Mouse (Mus musculus) embryonic facial prominence, embryonic 12.5 days (tissue): Measurements from ENCODE around the gene Abhd12b. TPM values are rescaled to one million over a fixed set of nuclear protein-coding genes. Genes with fewer than 3 reads are reported as not detected.

ENCODE experiments used
- polyA plus RNA-seq: library from polyadenylated mRNA; unstranded; fragments of >200 nt; fragmentation: Nextera tagmentation; extraction: Ambion mirVana; gene quantifications from 2 replicates; pipeline ENCODE4 v1.2.1, GENCODE M21; 2016

The Abhd12b gene
- polyA plus RNA-seq, 1 experiment from 2014 or later: 0.09 TPM

Other genes with a start within 250 kb of the Abhd12b start
- gene Sav1, start 167.1 kb upstream of the Abhd12b start, polyA plus RNA-seq: 11.9 and 12.9 TPM in 2 replicates
- 11.5 and 13.5 TPM in 2 replicates for gene Nin, start 40.4 kb upstream of the Abhd12b start, polyA plus RNA-seq
- 9.7 and 10.3 TPM in 2 replicates for gene Pygl, start 77.3 kb downstream of the Abhd12b start, polyA plus RNA-seq
- gene Trim9, start 193.5 kb downstream of the Abhd12b start, polyA plus RNA-seq: 3.0 and 4.5 TPM in 2 replicates